Mouse (Mus musculus) c-Kit-negative CD71-positive TER-119-positive erythroid progenitor cells, embryonic 14.5 days (primary cell): ENCODE measurements around the gene Obox7.
"Not testable (repeated sequence)": the region's sequence is repeated elsewhere in the genome, so short reads cannot be mapped to it uniquely, and the experiment has no call there.

Experiments used
- DNase-seq: peaks from one replicate; pipeline ENCODE4 v3.0.0-alpha.2; 2013; ENCODE audit warnings: low read depth, low spot score

The Obox7 gene

GRCm38 (mm10) chr7:14659196-14659595 lies at the start of gene Obox7:
Gene Obox7, plus strand, starts transcription at chr7:14659496.
- DNase-seq: not testable (repeated sequence)

- DNase-seq: not testable (repeated sequence)
Measured at GRCm38 (mm10) chr7:14622556-14623542, 36.4 kb upstream of the Obox7 start.
